Mouse (Mus musculus) lung, postnatal 0 days (tissue): Measurements from ENCODE around the gene Ctss.

Experiments
- CTCF ChIP-seq: IDR thresholded peaks from 2 replicates; pipeline ENCODE4 v1.5.1; 2016; ENCODE audit warnings: antibody characterized with exemption, mild to moderate bottlenecking
- EP300 ChIP-seq: IDR thresholded peaks from 2 replicates; pipeline ENCODE4 v1.6.1; 2016; ENCODE audit warnings: antibody characterized with exemption, mild to moderate bottlenecking, control low read depth

DNA sequence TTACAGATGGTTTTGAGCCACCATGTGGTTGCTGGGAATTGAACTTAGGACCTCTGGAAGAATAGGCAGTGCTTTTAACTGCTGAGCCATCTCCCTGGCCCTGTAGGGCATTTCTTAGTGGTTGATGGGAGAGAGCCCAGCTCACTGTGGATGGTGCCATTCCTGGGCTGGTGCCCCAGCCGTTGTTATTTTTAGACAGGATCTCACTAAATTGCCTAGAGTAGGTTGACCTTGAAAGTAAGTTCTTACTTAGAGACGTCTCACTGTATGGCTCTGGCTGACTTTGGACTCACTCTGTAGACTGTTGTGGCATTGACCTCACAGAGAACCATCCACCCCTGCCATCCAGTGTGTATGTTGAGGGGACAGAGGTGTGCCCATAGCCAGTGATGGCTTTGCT is 28.4 kb upstream of the Ctss start:
- TF ChIP-seq CTCF (no peak), EP300 (no peak)
